Mouse (Mus musculus) embryonic facial prominence, embryonic 11.5 days (tissue): Measurements from ENCODE around the gene Fam107a. TPM values are rescaled to one million over a fixed set of nuclear protein-coding genes. Genes with fewer than 3 reads are reported as not detected.
A peak's percentile ranks its signal among the peaks of the same experiment; 100 is the strongest.

Source experiments
- ATAC-seq: fragments of 200-750 bp; cut with Nextera tagmentation; replicated peaks from 2 replicates; pipeline ENCODE4 v1.8.0; 2017; ENCODE audit warnings: low read depth; ENCODE audit not compliant: insufficient number of reproducible peaks, low FRiP score, low TSS enrichment
- DNase-seq: peaks from one replicate; pipeline ENCODE4 v3.0.0-alpha.2; 2015; ENCODE audit warnings: low spot score
- H3K27ac ChIP-seq: fragments of 300-500 bp; sonication (generic); replicated peaks from 2 replicates; pipeline ENCODE4 v1.5.1; 2014; ENCODE audit warnings: mild to moderate bottlenecking, low read depth, low read length, control low read depth
- H3K27me3 ChIP-seq: fragments of 300-500 bp; sonication (generic); 2 replicates; pipeline ENCODE4 v1.6.1; 2014; ENCODE audit warnings: mild to moderate bottlenecking, low read length, moderate library complexity, mixed read lengths; ENCODE audit not compliant: control insufficient read depth, insufficient read depth
- H3K36me3 ChIP-seq: fragments of 300-500 bp; sonication (generic); replicated peaks from 2 replicates; pipeline ENCODE4 v1.6.1; 2014; ENCODE audit warnings: low read depth, mild to moderate bottlenecking, low read length, moderate library complexity, mixed read lengths; ENCODE audit not compliant: control insufficient read depth, insufficient read depth
- H3K4me1 ChIP-seq: fragments of 300-500 bp; sonication (generic); 2 replicates; pipeline ENCODE4 v1.6.1; 2014; ENCODE audit warnings: low read length, mixed read lengths; ENCODE audit not compliant: control insufficient read depth, insufficient read depth
- H3K4me2 ChIP-seq: fragments of 300-500 bp; sonication (generic); 2 replicates; pipeline ENCODE4 v1.6.1; 2014; ENCODE audit warnings: low read depth, mild to moderate bottlenecking, control low read depth, low read length, moderate library complexity
- H3K4me3 ChIP-seq: fragments of 300-500 bp; sonication (generic); 2 replicates; pipeline ENCODE4 v1.5.1; 2014; ENCODE audit warnings: low read depth, low read length, control low read depth
- H3K9ac ChIP-seq: fragments of 300-500 bp; sonication (generic); replicated peaks from 2 replicates; pipeline ENCODE4 v1.6.1; 2014; ENCODE audit warnings: mild to moderate bottlenecking, control low read depth, low read length
- H3K9me3 ChIP-seq: fragments of 300-500 bp; sonication (generic); replicated peaks from 2 replicates; pipeline ENCODE4 v1.6.1; 2016; ENCODE audit warnings: mild to moderate bottlenecking, low read length, inconsistent platforms, mixed read lengths; ENCODE audit not compliant: control insufficient read depth
- WGBS: fragments of 180-500 bp; shearing (Covaris S2); extraction: QIAGEN DNeasy Blood & Tissue Kit; methylation state at CpG from one replicate; pipeline ENCODE4 v1.1.7; 2014; 5-methylcytosine and 5-hydroxymethylcytosine counted together
- polyA plus RNA-seq: library from polyadenylated mRNA; unstranded; fragments of >200 nt; fragmentation: Nextera tagmentation; extraction: Ambion mirVana; gene quantifications from 2 replicates; pipeline ENCODE4 v1.2.1, GENCODE M21; 2014

Gene Fam107a
- polyA plus RNA-seq, result 0.39 and 1.1 TPM in 2 replicates

GRCm38 (mm10) chr14:8317194-8318097 is at the start of gene Fam107a:
TSS of gene Fam107a (minus strand) at chr14:8318023.
- peak within 1 kb of the TSS; percentile 5; the same call in 1 of the 2 replicates for H3K9ac ChIP-seq
- ATAC-seq (peak; percentile 74), DNase-seq (no peak)
- H3K4me1 ChIP-seq, result no peaks in the 10 kb centered on the region; the same call in 1 of the 2 replicates
- no peaks in the 10 kb centered on the region for H3K36me3 ChIP-seq
- peak within 1 kb of the TSS; percentile 22 for H3K4me3 ChIP-seq
- H3K9me3 ChIP-seq, result no peaks in the 10 kb centered on the region
- no peak within 1 kb of the TSS for H3K27ac ChIP-seq
- H3K27me3 ChIP-seq, result peaks cover 7% of the 10 kb centered on the region
- 11% methylated on average over 40 of the region's 41 CpGs for WGBS
- peak within 1 kb of the TSS; percentile 29 for H3K4me2 ChIP-seq

GRCm38 (mm10) chr14:8367121-8367520 is 49.3 kb upstream of the Fam107a start:
- Histone ChIP-seq H3K4me2 (no peak overlapping the region), H3K27ac (no peak overlapping the region), H3K4me1 (no peaks in the 10 kb centered on the region; the same call in 1 of the 2 replicates), H3K27me3 (no peaks in the 10 kb centered on the region), H3K9me3 (no peaks in the 10 kb centered on the region), H3K36me3 (no peaks in the 10 kb centered on the region), H3K4me3 (no peak overlapping the region), H3K9ac (no peak overlapping the region)
- DNase-seq (no peak), ATAC-seq (no peak)
- 0% methylated on average over 1 of the region's 1 CpGs for WGBS

GRCm38 (mm10) chr14:8365833-8366232 is 48.0 kb upstream of the Fam107a start:
- Histone ChIP-seq H3K9ac (no peak overlapping the region), H3K36me3 (no peaks in the 10 kb centered on the region), H3K4me1 (no peaks in the 10 kb centered on the region; the same call in 1 of the 2 replicates), H3K27me3 (no peaks in the 10 kb centered on the region), H3K4me3 (no peak overlapping the region), H3K9me3 (no peaks in the 10 kb centered on the region), H3K27ac (no peak overlapping the region), H3K4me2 (no peak overlapping the region)
- DNase-seq (no peak), ATAC-seq (no peak)
- 76% methylated on average over 6 of the region's 6 CpGs for WGBS

- no peak for ATAC-seq
- no peak overlapping the region for H3K4me2 ChIP-seq
- H3K36me3 ChIP-seq, result no peaks in the 10 kb centered on the region
- no peaks in the 10 kb centered on the region for H3K9me3 ChIP-seq
- no peak for DNase-seq
- no peak overlapping the region for H3K4me3 ChIP-seq
- no peak overlapping the region for H3K27ac ChIP-seq
- WGBS, result 84% methylated on average over 9 of the region's 9 CpGs
- no peaks in the 10 kb centered on the region for H3K4me1 ChIP-seq
- H3K27me3 ChIP-seq, result no peaks in the 10 kb centered on the region
- H3K9ac ChIP-seq, result no peak overlapping the region
These were observed 39.0 kb upstream of the Fam107a start for GRCm38 (mm10) chr14:8356836-8357235.

GRCm38 (mm10) chr14:8355999-8356501 is 38.2 kb upstream of the Fam107a start:
- H3K27ac ChIP-seq, result no peak overlapping the region
- no peak overlapping the region for H3K4me2 ChIP-seq
- H3K27me3 ChIP-seq, result no peaks in the 10 kb centered on the region
- H3K36me3 ChIP-seq, result no peaks in the 10 kb centered on the region
- H3K4me3 ChIP-seq, result no peak overlapping the region
- H3K4me1 ChIP-seq, result no peaks in the 10 kb centered on the region
- H3K9ac ChIP-seq, result no peak overlapping the region
- peak; percentile 88 for DNase-seq
- WGBS, result 37% methylated on average over 6 of the region's 6 CpGs
- peak; percentile 50; the same call in 1 of the 2 replicates for ATAC-seq
- no peaks in the 10 kb centered on the region for H3K9me3 ChIP-seq

- ATAC-seq (no peak), DNase-seq (no peak)
- no peak overlapping the region for H3K4me2 ChIP-seq
- no peaks in the 10 kb centered on the region for H3K27me3 ChIP-seq
- H3K27ac ChIP-seq, result no peak overlapping the region
- H3K4me1 ChIP-seq, result no peaks in the 10 kb centered on the region
- no peak overlapping the region for H3K4me3 ChIP-seq
- H3K9ac ChIP-seq, result no peak overlapping the region
- H3K36me3 ChIP-seq, result no peaks in the 10 kb centered on the region
- 77% methylated on average over 9 of the region's 9 CpGs for WGBS
- no peaks in the 10 kb centered on the region for H3K9me3 ChIP-seq
These were observed 31.1 kb upstream of the Fam107a start for GRCm38 (mm10) chr14:8348927-8349326.

GRCm38 (mm10) chr14:8346255-8346997 is 28.6 kb upstream of the Fam107a start:
- Histone ChIP-seq H3K27ac (no peak overlapping the region), H3K36me3 (no peaks in the 10 kb centered on the region), H3K4me2 (no peak overlapping the region), H3K4me1 (no peaks in the 10 kb centered on the region), H3K9me3 (no peaks in the 10 kb centered on the region), H3K9ac (no peak overlapping the region), H3K4me3 (no peak overlapping the region), H3K27me3 (no peaks in the 10 kb centered on the region)
- ATAC-seq, result peak; percentile 11; the same call in 1 of the 2 replicates
- peak; percentile 89 for DNase-seq
- 26% methylated on average over 7 of the region's 7 CpGs for WGBS
